Mouse (Mus musculus) heart, postnatal 25 days (tissue): Measurements from ENCODE around the gene Gtf2h5. TPM values are rescaled to one million over a fixed set of nuclear protein-coding genes. Genes with fewer than 3 reads are reported as not detected.
A peak's percentile ranks its signal among the peaks of the same experiment; 100 is the strongest.

Experiments
- DNase-seq: peaks from one replicate; pipeline ENCODE4 v3.0.0; 2022; ENCODE audit warnings: low spot score
- intact Hi-C: fragments of 180-260 bp; cut with DNase I; formaldehyde crosslinking; loops from one replicate; pipeline ENCODE4 v1.15.1; 2025
- microRNA-seq: library from miRNA; unstranded; fragments of <30 nt; microRNA quantifications from one replicate; pipeline ENCODE4 v1.2.0, GENCODE M21; 2022
- total RNA-seq, 2 experiments: library from RNA; stranded (reverse); gene quantifications; 2 replicates each; pipeline ENCODE4 v1.2.3; 2021

Gene Gtf2h5
- total RNA-seq, 2 experiments from 2014 or later: 68.5 to 68.6 TPM

DNA sequence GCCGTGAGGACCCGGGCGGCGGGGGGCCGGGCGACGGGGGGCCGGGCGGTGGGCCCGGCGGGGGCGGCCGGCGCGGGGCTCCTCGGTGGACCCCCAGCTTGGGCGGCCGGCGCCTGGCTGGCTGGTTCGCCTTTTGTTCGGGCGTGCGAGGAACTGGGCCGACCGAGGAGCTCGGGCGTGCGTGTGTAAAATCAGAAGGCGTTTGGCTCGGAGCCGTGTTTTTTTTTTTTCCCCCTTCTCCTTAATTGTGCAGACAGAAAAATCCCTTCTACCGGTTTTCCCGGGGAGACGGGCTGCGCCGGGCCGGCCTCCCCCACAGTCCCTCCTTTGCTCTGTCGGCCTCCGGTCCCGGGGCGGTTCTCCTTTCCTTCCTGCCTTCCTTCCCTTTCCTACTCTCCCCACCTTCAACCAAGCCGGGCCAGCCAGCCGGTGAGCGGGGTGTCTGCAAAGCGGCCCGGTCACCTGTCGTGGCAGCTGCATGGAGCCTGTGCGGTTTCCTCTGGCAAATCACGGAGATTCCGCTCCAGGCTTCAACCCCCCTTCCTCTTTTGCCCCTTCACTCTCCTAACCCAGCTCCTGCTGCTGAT lies 27.5 kb downstream of the Gtf2h5 start:
- intact Hi-C loops: loop anchor here (5.0 kb wide), 2 partner anchors 55 to 110 kb away; no protein-coding TSS in a partner anchor
- DNase-seq: peak; percentile 42

DNA sequence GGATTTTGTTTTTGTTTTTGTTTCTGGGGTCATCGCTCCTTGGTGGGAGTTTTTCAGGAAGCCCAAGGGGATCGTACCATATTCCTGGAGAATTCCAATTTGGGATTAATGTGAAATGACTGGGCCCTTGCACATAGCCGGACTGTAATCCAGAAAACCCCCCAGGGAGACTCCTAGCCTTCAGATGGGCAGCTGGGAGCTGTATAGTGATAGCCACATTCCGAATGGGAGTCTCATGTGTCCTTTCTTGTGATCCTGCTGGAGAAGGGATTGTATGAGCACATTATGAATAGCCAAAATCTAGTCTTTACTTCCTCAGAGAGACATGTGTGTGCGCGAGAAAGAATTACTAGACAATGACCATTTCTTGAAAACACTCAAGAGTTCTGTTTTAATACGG lies 28.6 kb downstream of the Gtf2h5 start:
- intact Hi-C loops: loop anchor here (5.0 kb wide), 2 partner anchors 54 to 109 kb away; no protein-coding TSS in a partner anchor
- DNase-seq: no peak

DNA sequence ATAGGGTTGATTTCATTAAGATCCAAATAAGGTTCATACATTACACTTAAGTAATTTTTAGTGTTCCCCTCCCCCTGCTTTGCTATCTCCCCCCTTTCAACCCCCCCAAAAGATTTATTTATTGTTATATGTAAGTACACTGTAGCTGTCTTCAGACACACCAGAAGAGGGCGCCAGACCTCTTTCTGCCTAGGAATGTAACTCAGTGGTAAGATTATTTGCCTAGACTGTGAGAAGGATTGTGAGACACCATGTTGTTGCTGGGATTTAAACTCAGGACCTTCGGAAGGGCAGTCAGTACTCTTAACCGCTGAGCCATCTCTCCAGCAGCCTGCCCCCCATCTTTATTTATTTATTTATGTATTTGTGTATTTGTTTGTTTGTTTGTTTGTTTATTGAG lies 31.4 kb downstream of the Gtf2h5 start:
- DNase-seq: no peak
- intact Hi-C loops: no loop called here

DNA sequence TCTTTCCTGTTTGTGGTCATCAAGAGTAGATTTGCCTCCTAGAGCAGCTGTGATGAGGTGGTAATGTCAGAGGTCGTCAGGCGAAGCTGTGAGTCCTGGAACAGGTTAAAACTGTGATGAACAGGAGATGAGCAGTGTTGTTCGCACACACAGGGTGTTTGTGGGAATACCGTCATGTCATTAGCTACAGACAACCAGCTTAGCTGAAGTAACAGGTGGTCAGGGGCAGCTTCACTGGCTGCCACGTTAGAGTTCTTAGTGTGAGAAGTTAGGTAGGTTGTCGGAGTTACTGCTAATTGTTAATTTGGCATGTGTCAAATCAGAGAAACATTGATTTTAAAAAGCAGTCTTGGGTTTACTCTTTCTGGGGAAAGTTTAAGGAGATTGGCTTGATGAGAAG lies 34.1 kb downstream of the Gtf2h5 start:
- intact Hi-C loops: no loop called here
- no peak for DNase-seq

DNA sequence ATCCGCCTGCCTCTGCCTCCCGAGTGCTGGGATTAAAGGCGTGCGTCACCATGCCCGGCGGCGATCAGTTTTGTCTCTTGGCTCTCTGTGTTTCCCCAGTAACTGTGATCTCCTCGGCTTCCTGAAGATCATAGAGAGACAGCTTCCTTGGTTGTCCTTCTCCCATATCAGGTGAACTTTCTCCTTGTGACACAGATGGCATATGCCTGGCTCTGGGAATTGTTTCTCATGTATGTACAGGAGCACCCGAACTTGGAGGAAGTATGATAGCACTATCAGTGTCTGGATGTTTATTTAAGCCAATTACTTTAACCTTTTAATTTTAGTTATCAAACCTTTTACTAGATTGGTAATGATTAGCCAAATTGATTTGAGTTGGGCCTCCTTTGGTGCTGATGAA lies 35.5 kb downstream of the Gtf2h5 start:
- intact Hi-C loops: no loop called here
- DNase-seq: no peak

DNA sequence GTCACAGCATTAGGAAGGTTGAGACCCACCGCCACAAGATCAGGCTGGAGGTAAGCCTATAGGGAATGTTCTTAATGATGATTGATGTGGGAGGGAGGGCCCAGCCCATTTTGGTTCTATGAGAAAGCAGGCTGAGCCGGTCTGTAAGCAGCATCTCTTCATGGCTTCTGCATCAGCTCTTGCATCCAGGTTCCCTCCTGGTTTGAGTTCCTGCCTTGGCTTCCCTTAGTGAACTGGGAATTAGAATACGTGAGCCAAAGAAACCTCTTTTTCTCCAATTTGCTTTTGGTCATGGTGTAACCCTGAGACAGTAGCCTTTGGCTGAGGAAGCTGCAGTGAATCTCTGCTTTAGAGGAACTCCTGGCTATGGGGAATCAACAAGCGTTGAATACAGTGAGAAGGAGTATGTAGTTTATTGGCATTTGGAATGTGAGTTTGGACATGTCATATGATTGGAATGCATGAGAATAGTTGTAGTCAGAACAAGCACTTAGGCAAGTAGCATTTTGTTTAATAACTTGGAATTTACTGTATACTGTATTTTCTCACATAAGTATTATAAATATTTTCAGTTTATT lies 37.7 kb downstream of the Gtf2h5 start:
- intact Hi-C loops: no loop called here
- no peak for DNase-seq

DNA sequence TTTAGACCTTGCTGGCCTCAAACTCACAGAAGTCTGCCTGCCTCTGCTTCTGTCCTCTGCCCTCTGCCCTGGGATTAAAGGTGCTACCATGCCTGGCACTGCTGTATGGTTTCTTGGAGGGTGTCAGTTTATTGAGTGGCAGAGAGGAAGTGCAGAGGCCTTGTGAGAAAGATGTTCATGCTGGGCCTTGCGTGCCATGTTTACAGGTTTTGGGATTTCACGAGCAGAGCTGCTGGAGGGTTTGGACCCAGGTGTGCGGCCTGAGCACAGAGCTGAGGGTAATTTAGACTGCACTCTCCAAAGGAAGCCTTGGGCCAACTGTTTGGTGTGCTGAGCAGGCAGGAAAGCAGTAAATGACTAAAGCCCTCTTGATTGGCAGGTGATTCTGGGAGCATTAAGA lies 38.3 kb downstream of the Gtf2h5 start:
- intact Hi-C loops: no loop called here
- DNase-seq: no peak

DNA sequence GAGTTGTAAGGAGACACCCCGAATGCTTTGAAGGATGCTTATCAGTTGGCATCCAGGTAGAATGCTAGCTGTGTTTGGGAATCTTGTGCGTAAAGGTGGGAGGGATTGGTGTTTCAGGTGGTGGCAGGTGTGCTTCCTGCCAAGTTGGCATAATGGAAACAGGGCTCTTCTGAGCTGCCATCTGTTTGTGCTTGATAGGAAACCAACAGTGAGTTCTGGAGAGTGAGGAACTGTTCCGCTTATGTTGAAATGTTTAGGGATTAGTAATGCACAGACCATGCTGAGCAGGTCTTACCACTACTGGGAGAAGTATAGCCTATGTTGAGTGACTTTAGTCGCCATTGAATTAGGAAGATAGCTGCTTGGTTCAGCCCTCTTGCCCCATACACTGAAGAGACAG lies 39.3 kb downstream of the Gtf2h5 start:
- intact Hi-C loops: no loop called here
- DNase-seq: no peak

DNA sequence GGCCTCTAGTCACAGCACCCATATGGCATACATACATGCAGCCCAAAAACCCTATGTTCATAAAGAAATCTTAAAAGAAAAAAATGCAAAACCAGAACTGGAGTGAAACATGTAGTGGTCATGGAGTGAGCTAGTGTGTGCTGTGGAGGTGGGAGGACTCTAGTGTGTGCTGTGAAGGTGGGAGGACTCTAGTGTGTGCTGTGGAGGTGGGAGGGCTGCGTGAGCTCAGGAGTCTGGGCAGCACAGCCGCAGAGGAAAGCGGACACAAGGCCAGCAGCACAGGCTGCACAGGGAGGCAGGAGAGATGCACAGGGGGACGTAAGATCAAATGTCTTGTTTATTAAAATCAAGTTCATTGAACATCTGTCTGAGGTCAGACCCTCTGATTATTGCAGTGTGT lies 44.2 kb downstream of the Gtf2h5 start:
- intact Hi-C loops: no loop called here
- no peak for DNase-seq

DNA sequence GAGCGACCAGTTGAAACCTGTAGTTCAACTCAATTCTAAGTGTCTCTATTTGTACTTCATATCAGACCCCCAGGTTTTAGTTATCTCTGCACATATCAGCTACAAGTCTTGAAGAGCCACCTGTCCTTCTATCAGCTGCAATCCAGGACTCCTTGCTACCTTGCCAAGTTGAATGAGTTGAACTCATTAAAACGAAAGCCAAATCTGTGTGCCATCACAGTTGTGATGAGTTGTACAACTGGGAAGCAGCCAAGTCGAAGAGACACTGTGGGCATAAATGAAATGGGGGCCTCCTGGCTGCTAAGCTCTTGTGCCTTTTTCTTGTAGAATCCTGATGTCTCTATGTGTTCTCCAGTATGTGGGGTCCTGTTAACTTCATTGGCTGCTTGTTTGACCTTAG lies 45.9 kb downstream of the Gtf2h5 start:
- no peak for DNase-seq
- intact Hi-C loops: no loop called here

DNA sequence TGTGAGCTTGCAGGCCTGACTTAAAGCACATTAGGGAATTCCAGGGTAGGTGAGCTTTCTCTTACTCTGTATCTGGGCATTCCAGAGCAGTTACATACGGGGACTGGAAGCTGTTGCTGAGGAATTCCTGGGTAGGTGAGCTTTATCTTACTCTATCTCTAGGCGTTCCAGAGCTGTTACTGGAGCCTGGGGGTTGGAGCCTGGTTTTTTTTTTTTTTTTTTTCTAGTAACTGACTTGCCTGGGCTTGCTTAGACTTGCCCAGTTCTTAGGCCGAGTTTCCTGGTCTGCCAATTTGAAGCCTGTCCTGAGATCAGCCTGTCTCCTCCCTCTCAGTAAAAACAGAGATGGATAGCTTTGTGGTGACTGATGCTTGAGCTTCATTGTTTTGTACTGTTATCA lies 48.5 kb downstream of the Gtf2h5 start:
- intact Hi-C loops: no loop called here
- DNase-seq: no peak

DNA sequence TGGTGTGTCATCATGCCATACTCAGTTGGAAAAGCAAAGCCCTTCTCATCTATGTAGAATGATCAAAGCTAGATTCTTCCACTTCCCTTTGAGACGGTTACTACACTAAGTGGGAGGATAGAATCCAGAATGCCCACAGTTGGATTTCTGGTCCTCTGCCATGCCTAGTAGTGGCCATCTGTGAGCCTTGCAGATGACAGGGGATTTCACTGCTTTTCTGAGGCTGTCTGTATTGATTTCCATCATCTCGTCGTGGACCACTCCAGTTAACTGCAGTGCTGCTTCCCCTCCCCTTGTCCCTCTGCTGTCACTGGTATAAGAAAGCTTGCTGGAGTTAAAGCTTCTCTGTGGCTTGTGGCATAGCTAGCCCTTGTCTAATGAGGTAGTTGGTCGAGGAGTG lies 49.8 kb downstream of the Gtf2h5 start:
- intact Hi-C loops: no loop called here

DNA sequence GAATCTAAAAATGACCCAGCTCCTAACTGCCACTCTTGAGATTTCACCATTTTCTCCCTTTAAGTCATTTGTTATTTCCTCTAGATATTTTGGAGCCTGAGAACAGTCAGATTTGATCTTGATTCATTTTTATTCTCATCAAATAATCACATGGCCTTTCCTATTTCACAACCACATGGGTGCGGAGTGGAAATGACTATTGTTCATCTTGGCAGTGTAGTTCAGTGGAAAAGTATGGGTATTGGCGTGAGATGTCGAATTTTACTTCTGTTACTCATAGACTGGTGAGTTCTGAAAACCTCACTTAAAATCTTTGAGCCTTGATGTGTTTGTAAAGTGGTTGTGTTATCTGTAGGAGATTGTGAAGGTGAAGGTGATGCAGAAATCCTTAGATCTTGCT lies 51.5 kb downstream of the Gtf2h5 start:
- no peak for DNase-seq
- intact Hi-C loops: no loop called here

More for the DNA sequence above, 49.8 kb downstream of the Gtf2h5 start:
- DNase-seq: no peak

Small RNA genes within 50 kb of the gene (microRNA-seq; reads per million reads assigned to microRNA genes)
- gene Gm22774: not detected

Other genes starting within 250 kb of the Gtf2h5 start
- 10 to 100 TPM; 30.9 to 33.2 TPM for gene Snx9, start 238.5 kb upstream of the Gtf2h5 start, total RNA-seq
- 10 to 100 TPM; 41.6 to 48.5 TPM for gene Synj2, start 138.5 kb upstream of the Gtf2h5 start, total RNA-seq
- 10 to 100 TPM in 1 of 2 experiments, 1 to 10 TPM in 1; 6.0 to 10.4 TPM for gene Serac1, start within 50 bp of the Gtf2h5 start, total RNA-seq
- 100 to 1,000 TPM in 1 of 2 experiments, 10 to 100 TPM in 1; 99.6 to 111 TPM for gene Tulp4, start 26.7 kb downstream of the Gtf2h5 start, total RNA-seq
- 1 to 10 TPM; 8.7 to 8.8 TPM for gene Tmem181a, start 177.1 kb downstream of the Gtf2h5 start, total RNA-seq
- 1 to 10 TPM; 1.1 to 1.3 TPM for gene Dynlt1a, start 237.7 kb downstream of the Gtf2h5 start, total RNA-seq